Mouse (Mus musculus) limb, embryonic 11.5 days (tissue): Measurements from ENCODE around the gene Nms. TPM values are rescaled to one million over a fixed set of nuclear protein-coding genes. Genes with fewer than 3 reads are reported as not detected.
A peak's percentile ranks its signal among the peaks of the same experiment; 100 is the strongest.

Experiments used
- ATAC-seq: fragments of 200-750 bp; cut with Nextera tagmentation; 2 replicates; pipeline ENCODE4 v1.8.0; 2017; ENCODE audit warnings: low read depth; ENCODE audit not compliant: insufficient number of reproducible peaks, low FRiP score, low TSS enrichment
- DNase-seq: peaks from one replicate; pipeline ENCODE4 v3.0.0-alpha.2; 2015; ENCODE audit warnings: low spot score
- H3K27ac ChIP-seq: fragments of 300-500 bp; sonication (generic); replicated peaks from 2 replicates; pipeline ENCODE4 v1.5.1; 2014; ENCODE audit warnings: low read depth, mild to moderate bottlenecking, low read length
- H3K27me3 ChIP-seq: fragments of 300-500 bp; sonication (generic); 2 replicates; pipeline ENCODE4 v1.6.1; 2014; ENCODE audit warnings: mild to moderate bottlenecking, low read length, mixed read lengths; ENCODE audit not compliant: control insufficient read depth, insufficient read depth
- H3K36me3 ChIP-seq: fragments of 300-500 bp; sonication (generic); 2 replicates; pipeline ENCODE4 v1.6.1; 2014; ENCODE audit warnings: mild to moderate bottlenecking, low read length, moderate library complexity, mixed read lengths; ENCODE audit not compliant: control insufficient read depth, insufficient read depth
- H3K4me1 ChIP-seq: fragments of 300-500 bp; sonication (generic); 2 replicates; pipeline ENCODE4 v1.6.1; 2014; ENCODE audit warnings: low read length, mixed read lengths; ENCODE audit not compliant: control insufficient read depth, insufficient read depth
- H3K4me2 ChIP-seq: fragments of 300-500 bp; sonication (generic); 2 replicates; pipeline ENCODE4 v1.6.1; 2014; ENCODE audit warnings: low read depth, mild to moderate bottlenecking, moderate library complexity; ENCODE audit not compliant: severe bottlenecking
- H3K4me3 ChIP-seq: fragments of 300-500 bp; sonication (generic); 2 replicates; pipeline ENCODE4 v1.5.1; 2014; ENCODE audit warnings: low read depth, low read length
- H3K9ac ChIP-seq: fragments of 300-500 bp; sonication (generic); 2 replicates; pipeline ENCODE4 v1.6.1; 2014; ENCODE audit warnings: mild to moderate bottlenecking, low read length
- H3K9me3 ChIP-seq: fragments of 300-500 bp; sonication (generic); 2 replicates; pipeline ENCODE4 v1.6.1; 2016; ENCODE audit warnings: low read length; ENCODE audit not compliant: control insufficient read depth
- WGBS: fragments of 180-500 bp; shearing (Covaris S2); extraction: QIAGEN DNeasy Blood & Tissue Kit; methylation state at CpG from one replicate; pipeline ENCODE4 v1.1.7; 2014; 5-methylcytosine and 5-hydroxymethylcytosine counted together
- polyA plus RNA-seq: library from polyadenylated mRNA; unstranded; fragments of >200 nt; fragmentation: Nextera tagmentation; extraction: Ambion mirVana; gene quantifications from 2 replicates; pipeline ENCODE4 v1.2.1, GENCODE M21; 2014

Nms gene
- polyA plus RNA-seq, 1 experiment from 2014 or later = not detected

GRCm38 (mm10) chr1:38930767-38931166 is 8.2 kb upstream of the Nms start:
- no peak for DNase-seq
- no peak overlapping the region for H3K4me2 ChIP-seq
- no peak for ATAC-seq
- no peaks in the 10 kb centered on the region for H3K36me3 ChIP-seq
- no peak overlapping the region for H3K27ac ChIP-seq
- H3K9me3 ChIP-seq = no peaks in the 10 kb centered on the region
- H3K9ac ChIP-seq = no peak overlapping the region
- H3K4me1 ChIP-seq = no peaks in the 10 kb centered on the region
- whole genome bisulfite sequencing = 63% methylated on average over 8 of the region's 8 CpGs
- H3K27me3 ChIP-seq = no peaks in the 10 kb centered on the region
- no peak overlapping the region for H3K4me3 ChIP-seq

DNA sequence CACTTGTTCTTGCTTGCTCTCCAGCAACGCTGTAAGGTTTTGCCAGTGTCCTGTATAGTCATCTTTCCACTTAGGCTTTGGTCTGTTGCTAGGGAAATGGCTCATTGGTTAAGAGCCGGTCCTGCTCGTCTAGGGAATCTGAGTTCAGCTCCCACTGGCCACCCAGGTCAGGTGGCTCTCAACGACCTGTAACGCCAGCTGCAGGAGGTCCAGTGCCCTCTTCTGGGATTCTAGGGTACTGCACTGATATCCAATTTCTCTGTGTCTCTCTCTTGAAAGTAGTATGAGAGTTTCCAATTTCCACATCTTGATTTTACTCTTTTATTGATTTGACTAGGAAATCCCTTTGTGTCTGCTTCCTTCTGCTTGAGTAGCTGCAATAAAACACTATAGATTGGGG is 4.3 kb upstream of the Nms start:
- ATAC-seq (no peak), DNase-seq (peak; percentile 34)
- Histone ChIP-seq H3K4me3 (no peak overlapping the region), H3K36me3 (no peaks in the 10 kb centered on the region), H3K4me2 (no peak overlapping the region), H3K27ac (no peak overlapping the region), H3K4me1 (no peaks in the 10 kb centered on the region), H3K9ac (no peak overlapping the region), H3K9me3 (no peaks in the 10 kb centered on the region), H3K27me3 (no peaks in the 10 kb centered on the region)
- 35% methylated on average over 5 of the region's 5 CpGs for WGBS

DNA sequence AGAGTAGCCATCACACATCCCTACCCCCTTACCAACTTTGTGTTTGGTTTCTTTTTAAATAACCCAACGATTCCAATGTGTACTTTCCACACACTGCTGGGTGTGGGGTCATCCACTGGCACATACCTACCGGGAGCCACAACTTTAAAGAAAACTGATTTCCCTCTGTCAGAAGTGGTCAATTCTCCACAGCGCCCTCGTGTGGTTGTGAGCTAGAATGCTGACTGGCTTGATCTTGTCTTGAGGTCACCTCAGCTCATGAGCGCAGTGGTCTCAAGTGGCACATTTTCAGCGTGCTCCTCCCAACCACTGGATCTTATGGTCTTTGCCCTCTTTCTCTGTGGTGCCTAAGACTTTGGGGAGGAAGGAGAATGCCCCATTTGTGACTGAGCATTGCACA is 2.2 kb upstream of the Nms start:
- H3K4me3 ChIP-seq = no peak overlapping the region
- no peaks in the 10 kb centered on the region for H3K4me1 ChIP-seq
- DNase-seq (peak; percentile 78), ATAC-seq (no peak)
- WGBS = 28% methylated on average over 6 of the region's 6 CpGs
- no peaks in the 10 kb centered on the region for H3K27me3 ChIP-seq
- no peak overlapping the region for H3K4me2 ChIP-seq
- no peaks in the 10 kb centered on the region for H3K36me3 ChIP-seq
- H3K9me3 ChIP-seq = no peaks in the 10 kb centered on the region
- no peak overlapping the region for H3K27ac ChIP-seq
- H3K9ac ChIP-seq = no peak overlapping the region

DNA sequence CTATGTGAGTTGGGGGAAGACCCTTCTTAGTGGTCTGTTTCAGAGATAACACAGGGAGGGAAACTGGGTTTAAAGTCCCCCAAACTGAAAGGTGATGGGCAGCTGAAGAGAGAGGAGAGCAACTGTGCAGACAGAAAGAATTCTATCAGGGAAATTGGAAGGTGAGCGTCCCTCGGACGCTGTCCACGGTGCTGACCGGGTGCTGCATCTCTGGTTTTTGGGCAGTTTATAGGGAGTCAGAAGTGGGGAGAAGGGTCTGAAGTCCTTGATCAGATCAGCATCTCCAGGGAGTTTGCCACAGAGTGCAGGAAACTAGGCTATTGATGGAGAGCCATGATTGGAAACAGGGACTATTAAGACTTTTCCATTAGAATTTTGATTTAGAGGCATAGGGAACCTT is 659 bp downstream of the Nms start:
- no peak overlapping the region for H3K4me3 ChIP-seq
- no peak overlapping the region for H3K4me2 ChIP-seq
- WGBS = 3% methylated on average over 5 of the region's 5 CpGs
- no peaks in the 10 kb centered on the region for H3K9me3 ChIP-seq
- no peaks in the 10 kb centered on the region for H3K36me3 ChIP-seq
- peak; percentile 82 for DNase-seq
- no peaks in the 10 kb centered on the region for H3K4me1 ChIP-seq
- H3K27ac ChIP-seq = no peak overlapping the region
- no peaks in the 10 kb centered on the region for H3K27me3 ChIP-seq
- no peak overlapping the region for H3K9ac ChIP-seq
- ATAC-seq = no peak

DNA sequence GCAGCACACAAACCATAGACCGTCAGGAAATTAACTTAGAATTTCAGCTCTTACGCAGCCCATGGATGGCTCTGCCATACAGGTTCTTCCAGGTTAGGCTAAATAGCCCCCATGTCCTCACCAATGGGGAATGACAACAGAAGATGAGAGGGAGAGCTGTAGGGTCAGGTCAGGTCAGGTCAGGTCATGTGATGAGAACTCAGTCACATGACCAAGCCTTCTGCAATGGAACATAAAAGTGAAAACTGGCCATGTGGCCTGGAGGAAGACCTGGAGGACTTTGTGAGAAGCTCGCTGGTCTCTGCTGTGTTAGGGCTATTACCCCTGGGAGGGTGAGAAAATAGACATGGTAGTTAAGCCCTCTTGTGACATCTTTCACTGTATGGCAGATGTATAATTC is 17.5 kb downstream of the Nms start:
- Histone ChIP-seq H3K27ac (no peak overlapping the region), H3K4me3 (no peak overlapping the region), H3K9me3 (no peaks in the 10 kb centered on the region), H3K4me2 (no peak overlapping the region), H3K36me3 (no peaks in the 10 kb centered on the region), H3K27me3 (no peaks in the 10 kb centered on the region), H3K4me1 (no peaks in the 10 kb centered on the region), H3K9ac (no peak overlapping the region)
- no peak for DNase-seq
- 89% methylated on average over 3 of the region's 3 CpGs for WGBS
- no peak for ATAC-seq

DNA sequence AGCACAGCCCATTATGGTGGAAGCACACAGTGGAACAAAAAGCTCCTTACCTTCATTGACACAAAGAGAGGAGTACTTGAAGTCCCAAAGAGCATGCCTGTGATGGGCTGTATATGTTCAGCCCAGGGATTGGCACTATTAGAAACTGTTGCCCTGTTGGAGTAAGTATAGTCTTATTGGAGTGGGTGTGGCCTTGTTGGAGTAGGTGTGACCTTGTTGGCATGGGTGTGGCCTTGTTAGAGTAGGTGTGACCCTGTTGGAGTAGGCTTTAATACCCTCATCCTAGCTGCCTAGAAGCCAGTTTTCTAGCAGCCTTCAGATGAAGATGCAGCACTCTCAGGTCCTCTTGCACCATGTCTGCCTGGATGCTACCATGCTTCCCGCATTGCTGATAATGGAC is 30.2 kb downstream of the Nms start:
- H3K27ac ChIP-seq = no peak overlapping the region
- no peaks in the 10 kb centered on the region for H3K4me1 ChIP-seq
- no peak overlapping the region for H3K4me2 ChIP-seq
- 85% methylated on average over 1 of the region's 1 CpGs for WGBS
- ATAC-seq (no peak), DNase-seq (no peak)
- no peaks in the 10 kb centered on the region for H3K36me3 ChIP-seq
- no peak overlapping the region for H3K4me3 ChIP-seq
- no peaks in the 10 kb centered on the region for H3K9me3 ChIP-seq
- H3K27me3 ChIP-seq = no peaks in the 10 kb centered on the region
- H3K9ac ChIP-seq = no peak overlapping the region

DNA sequence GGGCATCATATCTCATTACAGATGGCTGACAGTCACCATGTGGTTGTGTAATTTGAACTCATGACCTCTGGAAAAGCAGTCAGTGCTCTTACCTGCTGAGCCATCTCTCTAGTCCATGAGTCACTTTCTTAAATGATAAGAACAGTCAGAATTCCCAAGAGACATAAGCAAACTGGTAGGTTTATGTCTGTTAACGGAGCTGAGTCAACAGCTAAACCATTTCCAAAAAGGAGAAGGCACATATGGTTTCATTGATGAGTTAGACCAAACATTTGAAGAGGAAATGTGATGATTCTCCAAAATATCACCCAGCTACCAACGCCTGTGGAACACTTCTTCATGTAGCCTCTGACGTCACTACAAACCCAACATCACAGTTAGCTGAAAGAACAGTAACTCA is 32.8 kb downstream of the Nms start:
- Histone ChIP-seq H3K4me1 (no peaks in the 10 kb centered on the region), H3K9ac (no peak overlapping the region), H3K27ac (no peak overlapping the region), H3K36me3 (no peaks in the 10 kb centered on the region), H3K4me2 (no peak overlapping the region), H3K9me3 (no peaks in the 10 kb centered on the region), H3K27me3 (no peaks in the 10 kb centered on the region), H3K4me3 (no peak overlapping the region)
- ATAC-seq (no peak), DNase-seq (no peak)
- WGBS = 90% methylated on average over 3 of the region's 3 CpGs

DNA sequence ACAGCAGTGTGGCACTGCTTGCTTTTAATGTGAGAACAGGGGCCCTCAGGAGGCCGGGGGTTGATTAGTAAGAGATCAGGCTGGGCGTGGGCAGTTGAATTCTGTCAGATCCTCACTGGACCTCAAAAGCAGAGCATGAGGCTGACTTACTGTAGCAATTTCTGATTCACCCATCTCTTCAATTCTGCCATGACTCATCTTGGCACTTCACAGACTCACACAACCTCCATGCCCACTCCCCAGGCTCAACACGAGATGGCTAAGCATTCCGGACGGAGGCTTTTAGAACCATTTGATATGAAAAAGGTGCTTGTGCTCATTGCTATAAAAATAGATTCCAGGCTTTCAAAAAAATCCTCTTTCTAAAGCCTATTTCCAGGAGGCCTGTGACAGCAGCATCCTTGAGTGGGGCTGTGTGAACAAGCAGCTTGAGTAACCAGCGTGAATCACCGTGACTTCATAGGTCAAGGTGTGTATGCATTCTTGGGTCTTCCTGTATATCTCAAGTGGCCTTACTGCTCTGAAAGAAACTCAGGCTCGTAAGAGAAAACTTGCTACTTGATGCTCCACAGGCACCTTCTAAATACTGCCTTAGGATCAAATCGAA is 34.1 kb downstream of the Nms start:
- H3K4me3 ChIP-seq = no peak overlapping the region
- 83% methylated on average over 9 of the region's 9 CpGs for WGBS
- H3K27me3 ChIP-seq = no peaks in the 10 kb centered on the region
- no peak for DNase-seq
- H3K9me3 ChIP-seq = no peaks in the 10 kb centered on the region
- H3K36me3 ChIP-seq = no peaks in the 10 kb centered on the region
- no peaks in the 10 kb centered on the region for H3K4me1 ChIP-seq
- no peak overlapping the region for H3K9ac ChIP-seq
- no peak overlapping the region for H3K27ac ChIP-seq
- no peak overlapping the region for H3K4me2 ChIP-seq
- no peak for ATAC-seq

GRCm38 (mm10) chr1:38979953-38980352 is 41.0 kb downstream of the Nms start:
- H3K4me2 ChIP-seq = no peak overlapping the region
- H3K4me1 ChIP-seq = no peaks in the 10 kb centered on the region
- 85% methylated on average over 7 of the region's 7 CpGs for WGBS
- ATAC-seq (no peak), DNase-seq (no peak)
- no peak overlapping the region for H3K4me3 ChIP-seq
- no peak overlapping the region for H3K27ac ChIP-seq
- no peaks in the 10 kb centered on the region for H3K9me3 ChIP-seq
- no peak overlapping the region for H3K9ac ChIP-seq
- no peaks in the 10 kb centered on the region for H3K36me3 ChIP-seq
- no peaks in the 10 kb centered on the region for H3K27me3 ChIP-seq
